Mouse (Mus musculus) layer of hippocampus, adult 18-20 months (tissue): ENCODE data around the gene Mindy1. TPM values are rescaled to one million over a fixed set of nuclear protein-coding genes. Genes with fewer than 3 reads are reported as not detected.

Experiments used
- DNase-seq, 2 experiments: peaks; one replicate each; pipeline ENCODE4 v3.0.0; 2022; ENCODE audit warnings: low spot score in 2 of 2
- total RNA-seq, 2 experiments: library from RNA; stranded (reverse); gene quantifications; 2 replicates each; pipeline ENCODE4 v1.2.3; 2021

Gene Mindy1
- total RNA-seq, 2 experiments from 2014 or later = 19.2 to 21.0 TPM

GRCm38 (mm10) chr3:95266052-95266451 lies 15.1 kb upstream of the Mindy1 start:
- DNase-seq = no peak

- no peak for DNase-seq
Measured at GRCm38 (mm10) chr3:95267855-95268254, 13.3 kb upstream of the Mindy1 start.

- peak in 1 of 2 experiments; percentile 59 for DNase-seq
Measured at GRCm38 (mm10) chr3:95269789-95270188, 11.4 kb upstream of the Mindy1 start.

- no peak for DNase-seq
Measured at GRCm38 (mm10) chr3:95270766-95271364, 10.3 kb upstream of the Mindy1 start.

GRCm38 (mm10) chr3:95273471-95273870 lies 7.7 kb upstream of the Mindy1 start:
- DNase-seq = no peak

- DNase-seq = no peak
Measured at GRCm38 (mm10) chr3:95274453-95274852, 6.7 kb upstream of the Mindy1 start.

- DNase-seq = no peak
Measured at GRCm38 (mm10) chr3:95275161-95275560, 6.0 kb upstream of the Mindy1 start.

- no peak for DNase-seq
Measured at GRCm38 (mm10) chr3:95276428-95276934, 4.7 kb upstream of the Mindy1 start.

GRCm38 (mm10) chr3:95277149-95277551 lies 4.0 kb upstream of the Mindy1 start:
- DNase-seq = no peak

- peak in 1 of 2 experiments; percentile 37 for DNase-seq
Measured at GRCm38 (mm10) chr3:95280747-95281146, 398 bp upstream of the Mindy1 start.

- peak in 1 of 2 experiments; percentile 23 for DNase-seq
Measured at GRCm38 (mm10) chr3:95282381-95282864, 1.3 kb downstream of the Mindy1 start.

GRCm38 (mm10) chr3:95282865-95283588 lies 1.9 kb downstream of the Mindy1 start:
- peak; percentile 56 to 77 for DNase-seq

GRCm38 (mm10) chr3:95283589-95283941 lies 2.4 kb downstream of the Mindy1 start:
- peak in 1 of 2 experiments; percentile 11 for DNase-seq

GRCm38 (mm10) chr3:95284062-95284461 lies 2.9 kb downstream of the Mindy1 start:
- DNase-seq = no peak

GRCm38 (mm10) chr3:95284501-95285281 lies 3.5 kb downstream of the Mindy1 start:
- no peak for DNase-seq

- no peak for DNase-seq
Measured at GRCm38 (mm10) chr3:95285390-95285789, 4.2 kb downstream of the Mindy1 start.

GRCm38 (mm10) chr3:95286011-95286410 lies 4.9 kb downstream of the Mindy1 start:
- no peak for DNase-seq

GRCm38 (mm10) chr3:95286510-95286909 lies 5.4 kb downstream of the Mindy1 start:
- no peak for DNase-seq

- no peak for DNase-seq
Measured at GRCm38 (mm10) chr3:95287541-95287940, 6.4 kb downstream of the Mindy1 start.

GRCm38 (mm10) chr3:95289419-95289818 lies 8.3 kb downstream of the Mindy1 start:
- DNase-seq = no peak

GRCm38 (mm10) chr3:95290156-95290555 lies 9.0 kb downstream of the Mindy1 start:
- no peak for DNase-seq

- no peak for DNase-seq
Measured at GRCm38 (mm10) chr3:95291041-95291440, 9.9 kb downstream of the Mindy1 start.
